Mouse (Mus musculus) cerebellum, postnatal 14 days (tissue): ENCODE data around the gene Tubb4b.
A peak's percentile ranks its signal among the peaks of the same experiment; 100 is the strongest.
"Not testable (repeated sequence)": the region's sequence is repeated elsewhere in the genome, so short reads cannot be mapped to it uniquely, and the experiment has no call there.

Experiments
- DNase-seq, 2 experiments: peaks; one replicate each; pipeline ENCODE4 v3.0.0; 2021; ENCODE audit warnings: mixed read lengths in 2 of 2

The Tubb4b gene

GRCm38 (mm10) chr2:25224492-25224765 is at the start of gene Tubb4b:
Gene Tubb4b, minus strand, starts transcription at chr2:25224702.
- no peak for DNase-seq

- DNase-seq: no peak
Measured at GRCm38 (mm10) chr2:25273010-25273409, 48.5 kb upstream of the Tubb4b start.

GRCm38 (mm10) chr2:25272515-25272914 is 48.0 kb upstream of the Tubb4b start:
- DNase-seq: no peak

- peak; percentile 98 to 99 for DNase-seq
Measured at GRCm38 (mm10) chr2:25271827-25272511, 47.5 kb upstream of the Tubb4b start, which contains the start of the genes Ssna1 and Anapc2. Gene Ssna1, minus strand, starts transcription at chr2:25272438. Gene Anapc2, plus strand, starts transcription at chr2:25272478.

- peak; percentile 54 to 60 for DNase-seq
Measured at GRCm38 (mm10) chr2:25267746-25268309, 43.3 kb upstream of the Tubb4b start.

GRCm38 (mm10) chr2:25267241-25267640 is 42.7 kb upstream of the Tubb4b start:
- peak; percentile 75 to 76 for DNase-seq

GRCm38 (mm10) chr2:25266720-25267119 is 42.2 kb upstream of the Tubb4b start:
- peak; percentile 90 to 93 for DNase-seq

GRCm38 (mm10) chr2:25265897-25266656 is 41.6 kb upstream of the Tubb4b start:
- peak; percentile 98 to 99 for DNase-seq

GRCm38 (mm10) chr2:25264851-25265250 is 40.3 kb upstream of the Tubb4b start:
- peak; percentile 95 to 96 for DNase-seq

GRCm38 (mm10) chr2:25264286-25264660 is 39.8 kb upstream of the Tubb4b start:
- DNase-seq: peak in 1 of 2 experiments; percentile 46

GRCm38 (mm10) chr2:25263623-25264285 is 39.3 kb upstream of the Tubb4b start:
- peak; percentile 69 to 70 for DNase-seq

- peak; percentile 88 to 90 for DNase-seq
Measured at GRCm38 (mm10) chr2:25262795-25263622, 38.5 kb upstream of the Tubb4b start.

GRCm38 (mm10) chr2:25262291-25262767 is 37.8 kb upstream of the Tubb4b start, which contains the start of gene Tprn:
Gene Tprn, plus strand, starts transcription at chr2:25262618.
- DNase-seq: peak; percentile 98

GRCm38 (mm10) chr2:25261870-25262269 is 37.4 kb upstream of the Tubb4b start:
- no peak for DNase-seq

- peak in 1 of 2 experiments; percentile 51 for DNase-seq
Measured at GRCm38 (mm10) chr2:25258887-25259286, 34.4 kb upstream of the Tubb4b start.

GRCm38 (mm10) chr2:25257250-25257649 is 32.7 kb upstream of the Tubb4b start:
- not testable (repeated sequence) for DNase-seq

GRCm38 (mm10) chr2:25256443-25257109 is 32.1 kb upstream of the Tubb4b start:
- peak; percentile 76 to 82 for DNase-seq

GRCm38 (mm10) chr2:25255284-25255779 is 30.8 kb upstream of the Tubb4b start, which contains the start of gene Tmem203:
Gene Tmem203, plus strand, starts transcription at chr2:25255439.
- peak; percentile 91 to 94 for DNase-seq

- DNase-seq: peak in 1 of 2 experiments; percentile 43
Measured at GRCm38 (mm10) chr2:25252331-25252730, 27.8 kb upstream of the Tubb4b start.

GRCm38 (mm10) chr2:25246183-25247072 is 21.9 kb upstream of the Tubb4b start, which contains the start of gene AL732309.1:
Gene AL732309.1, minus strand, starts transcription at chr2:25246863.
- DNase-seq: peak in 1 of 2 experiments; percentile 56
